Mouse (Mus musculus) stomach, postnatal 0 days (tissue): ENCODE measurements around the gene Wdr12.

ENCODE experiments used
- CTCF ChIP-seq: IDR thresholded peaks from 2 replicates; pipeline ENCODE4 v1.5.1; 2016; ENCODE audit warnings: antibody characterized with exemption, low read depth, mild to moderate bottlenecking, moderate library complexity
- EP300 ChIP-seq: optimal IDR thresholded peaks from 2 replicates; pipeline ENCODE3; 2016; ENCODE audit warnings: antibody characterized with exemption

DNA sequence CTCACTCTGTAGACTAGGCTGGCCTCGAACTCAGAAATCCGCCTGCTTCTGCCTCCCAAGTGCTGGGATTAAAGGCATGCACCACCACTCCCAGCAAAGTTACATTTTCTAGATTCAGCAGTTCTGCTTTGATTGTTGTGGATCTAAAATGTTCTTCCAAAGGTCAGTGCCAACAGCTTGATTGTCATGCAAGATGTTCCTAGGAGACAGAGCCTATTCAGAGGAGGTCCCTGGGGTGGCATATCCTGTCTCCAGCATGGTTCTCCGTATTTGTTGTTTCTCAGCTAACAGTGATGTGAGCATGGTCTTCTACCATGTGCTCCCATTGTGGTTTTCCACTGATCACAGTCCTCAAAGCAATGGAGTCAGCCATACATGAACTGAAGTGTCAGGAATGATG is 42.1 kb downstream of the Wdr12 start:
- TF ChIP-seq CTCF: no peak
- TF ChIP-seq EP300: no peak
